Mouse (Mus musculus) limb, embryonic 13.5 days (tissue): ENCODE data around the gene Ccl26. TPM values are rescaled to one million over a fixed set of nuclear protein-coding genes. Genes with fewer than 3 reads are reported as not detected.
"Not testable (repeated sequence)": the region's sequence is repeated elsewhere in the genome, so short reads cannot be mapped to it uniquely, and the experiment has no call there.

Experiments used
- ATAC-seq: fragments of 200-750 bp; cut with Nextera tagmentation; 2 replicates; pipeline ENCODE4 v1.8.0; 2017; ENCODE audit warnings: low read depth, moderate number of reproducible peaks, moderate TSS enrichment; ENCODE audit not compliant: low FRiP score
- H3K27ac ChIP-seq: fragments of 300-500 bp; sonication (generic); 2 replicates; pipeline ENCODE4 v1.5.1; 2015; ENCODE audit warnings: inconsistent platforms, mild to moderate bottlenecking, moderate library complexity
- H3K27me3 ChIP-seq: fragments of 300-500 bp; sonication (generic); 2 replicates; pipeline ENCODE4 v1.6.1; 2015; ENCODE audit warnings: mild to moderate bottlenecking, inconsistent platforms
- H3K36me3 ChIP-seq: fragments of 300-500 bp; sonication (generic); 2 replicates; pipeline ENCODE4 v1.6.1; 2015; ENCODE audit warnings: inconsistent platforms, mild to moderate bottlenecking, moderate library complexity
- H3K4me1 ChIP-seq: fragments of 300-500 bp; sonication (generic); 2 replicates; pipeline ENCODE4 v1.6.1; 2015; ENCODE audit warnings: inconsistent platforms
- H3K4me2 ChIP-seq: fragments of 300-500 bp; sonication (generic); replicated peaks from 2 replicates; pipeline ENCODE4 v1.6.1; 2015; ENCODE audit warnings: inconsistent platforms, mild to moderate bottlenecking, moderate library complexity
- H3K4me3 ChIP-seq: fragments of 300-500 bp; sonication (generic); 2 replicates; pipeline ENCODE4 v1.5.1; 2015; ENCODE audit warnings: moderate library complexity, mild to moderate bottlenecking, inconsistent platforms
- H3K9ac ChIP-seq: fragments of 300-500 bp; sonication (generic); 2 replicates; pipeline ENCODE4 v1.6.1; 2015; ENCODE audit warnings: mild to moderate bottlenecking, inconsistent platforms
- H3K9me3 ChIP-seq: fragments of 300-500 bp; sonication (generic); 2 replicates; pipeline ENCODE4 v1.6.1; 2016; ENCODE audit warnings: inconsistent platforms
- WGBS: fragments of 180-500 bp; shearing (Covaris S2); methylation state at CpG from one replicate; pipeline ENCODE4 v1.1.7; 2015; 5-methylcytosine and 5-hydroxymethylcytosine counted together
- polyA plus RNA-seq: library from polyadenylated mRNA; unstranded; fragments of >200 nt; fragmentation: Nextera tagmentation; extraction: Ambion mirVana; gene quantifications from 2 replicates; pipeline ENCODE4 v1.2.1, GENCODE M21; 2015

Ccl26 gene
- not detected in 2 replicates for polyA plus RNA-seq

DNA sequence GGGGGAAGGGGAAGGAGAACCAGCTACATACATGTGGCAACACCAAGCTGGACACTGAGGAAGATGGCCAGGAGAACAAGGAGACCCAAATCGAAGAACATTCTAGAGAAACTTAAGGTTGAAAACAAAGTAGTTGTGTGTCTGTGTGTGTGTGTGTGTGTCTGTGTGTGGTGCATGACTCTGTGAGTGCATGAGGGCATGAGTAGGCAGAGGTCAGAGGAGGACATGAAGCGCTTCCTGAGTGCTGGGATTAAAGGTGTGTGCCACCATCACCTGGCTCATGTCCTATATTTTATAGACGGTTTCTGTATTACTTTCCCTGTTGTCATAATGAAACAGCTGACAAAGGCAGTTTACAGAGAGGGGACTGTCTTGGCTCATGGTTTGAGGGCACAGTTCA, at the start of gene Ccl26:
TSS of gene Ccl26 (minus strand) at position 101 of the 400 bp plus-strand sequence.
- Histone ChIP-seq H3K27me3 (no peaks in the 10 kb centered on the region), H3K9ac (no peak within 1 kb of the TSS), H3K4me3 (no peak within 1 kb of the TSS), H3K36me3 (no peaks in the 10 kb centered on the region), H3K4me2 (no peak within 1 kb of the TSS), H3K4me1 (no peaks in the 10 kb centered on the region), H3K9me3 (no peaks in the 10 kb centered on the region), H3K27ac (no peak within 1 kb of the TSS)
- ATAC-seq = no peak
- 89% methylated on average over 3 of the region's 3 CpGs for WGBS

DNA sequence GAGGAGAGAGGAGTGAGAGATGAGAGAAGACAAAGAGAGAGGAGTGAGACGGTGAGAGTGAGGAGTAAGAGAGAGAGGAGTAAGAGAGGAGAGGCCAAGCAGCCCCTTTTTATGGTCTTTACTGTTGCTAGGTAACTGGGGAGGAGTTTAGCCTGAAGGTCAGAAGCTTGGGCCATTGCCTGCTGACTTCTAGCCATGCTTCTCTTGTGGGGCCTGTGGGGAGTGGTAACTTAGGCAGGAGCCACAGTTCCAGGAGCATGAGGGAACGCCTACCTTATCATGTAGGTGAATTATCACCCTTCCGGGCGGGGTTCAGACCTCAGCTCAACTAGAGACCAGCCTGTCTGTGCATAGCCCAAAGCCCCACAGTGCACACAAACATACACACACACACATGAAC, 46.4 kb upstream of the Ccl26 start:
- H3K36me3 ChIP-seq = no peaks in the 10 kb centered on the region
- H3K27me3 ChIP-seq = no peaks in the 10 kb centered on the region
- no peaks in the 10 kb centered on the region for H3K4me1 ChIP-seq
- H3K27ac ChIP-seq = no peak overlapping the region
- no peak overlapping the region for H3K4me2 ChIP-seq
- H3K9ac ChIP-seq = no peak overlapping the region
- H3K9me3 ChIP-seq = peaks cover 9% of the 10 kb centered on the region; the same call in 1 of the 2 replicates
- 77% methylated on average over 4 of the region's 4 CpGs for WGBS
- ATAC-seq = no peak
- no peak overlapping the region for H3K4me3 ChIP-seq

DNA sequence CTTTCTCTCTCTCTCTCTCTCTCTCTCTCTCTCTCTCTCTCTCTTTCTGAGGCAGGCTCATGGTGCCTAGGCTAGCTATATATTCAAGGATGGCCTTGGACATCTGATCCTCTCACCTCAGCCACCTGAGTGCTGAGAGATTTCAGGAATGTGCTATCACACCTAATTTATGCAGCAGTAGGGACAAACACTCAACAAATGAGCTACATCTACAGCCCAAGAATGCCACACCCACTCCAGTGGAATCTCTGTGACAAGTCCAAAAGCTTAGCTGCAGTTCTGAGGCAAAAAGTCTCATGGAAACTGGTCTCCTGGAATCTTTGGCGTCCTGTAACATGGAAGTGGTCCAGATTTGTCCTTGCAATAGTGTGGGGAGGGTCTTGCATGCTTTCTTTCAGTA, 44.2 kb upstream of the Ccl26 start:
- Histone ChIP-seq H3K36me3 (no peaks in the 10 kb centered on the region), H3K27ac (no peak overlapping the region), H3K9me3 (peaks cover 15% of the 10 kb centered on the region), H3K4me3 (no peak overlapping the region), H3K27me3 (no peaks in the 10 kb centered on the region), H3K4me1 (no peaks in the 10 kb centered on the region), H3K4me2 (no peak overlapping the region), H3K9ac (no peak overlapping the region)
- no peak for ATAC-seq
- 44% methylated on average over 1 of the region's 1 CpGs for WGBS

DNA sequence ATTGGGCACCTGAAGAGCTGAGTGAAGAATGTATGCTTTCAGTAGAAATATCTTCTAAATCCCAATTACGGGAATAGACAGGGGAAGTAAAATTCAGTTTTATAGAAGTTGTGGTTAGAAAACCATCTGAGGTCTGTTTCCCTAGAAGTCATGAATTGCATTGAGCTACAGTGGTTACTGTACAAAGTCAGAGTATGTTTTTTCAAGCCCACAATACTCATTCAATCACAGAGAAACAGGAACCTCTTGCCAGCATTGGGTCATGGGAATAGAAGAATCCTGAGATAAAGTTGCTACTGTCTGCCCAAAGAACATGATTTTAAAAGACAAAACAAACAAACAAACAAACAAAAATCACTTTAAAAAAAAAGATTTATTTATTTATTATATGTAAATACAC, 43.3 kb upstream of the Ccl26 start:
- H3K9ac ChIP-seq, ATAC-seq, H3K27ac ChIP-seq, H3K36me3 ChIP-seq, H3K4me3 ChIP-seq, H3K27me3 ChIP-seq, H3K4me2 ChIP-seq, H3K4me1 ChIP-seq: not testable (repeated sequence)
- peaks cover 14% of the 10 kb centered on the region for H3K9me3 ChIP-seq
- no CpG with 5 or more reads among the region's 1 CpGs for WGBS

DNA sequence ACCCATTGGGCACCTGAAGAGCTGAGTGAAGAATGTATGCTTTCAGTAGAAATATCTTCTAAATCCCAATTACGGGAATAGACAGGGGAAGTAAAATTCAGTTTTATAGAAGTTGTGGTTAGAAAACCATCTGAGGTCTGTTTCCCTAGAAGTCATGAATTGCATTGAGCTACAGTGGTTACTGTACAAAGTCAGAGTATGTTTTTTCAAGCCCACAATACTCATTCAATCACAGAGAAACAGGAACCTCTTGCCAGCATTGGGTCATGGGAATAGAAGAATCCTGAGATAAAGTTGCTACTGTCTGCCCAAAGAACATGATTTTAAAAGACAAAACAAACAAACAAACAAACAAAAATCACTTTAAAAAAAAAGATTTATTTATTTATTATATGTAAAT, 41.3 kb upstream of the Ccl26 start:
- H3K9ac ChIP-seq, H3K27ac ChIP-seq, H3K4me1 ChIP-seq, H3K4me2 ChIP-seq, H3K4me3 ChIP-seq, ATAC-seq, H3K36me3 ChIP-seq, H3K27me3 ChIP-seq: not testable (repeated sequence)
- H3K9me3 ChIP-seq = peaks cover 14% of the 10 kb centered on the region
- WGBS = no CpG with 5 or more reads among the region's 1 CpGs

DNA sequence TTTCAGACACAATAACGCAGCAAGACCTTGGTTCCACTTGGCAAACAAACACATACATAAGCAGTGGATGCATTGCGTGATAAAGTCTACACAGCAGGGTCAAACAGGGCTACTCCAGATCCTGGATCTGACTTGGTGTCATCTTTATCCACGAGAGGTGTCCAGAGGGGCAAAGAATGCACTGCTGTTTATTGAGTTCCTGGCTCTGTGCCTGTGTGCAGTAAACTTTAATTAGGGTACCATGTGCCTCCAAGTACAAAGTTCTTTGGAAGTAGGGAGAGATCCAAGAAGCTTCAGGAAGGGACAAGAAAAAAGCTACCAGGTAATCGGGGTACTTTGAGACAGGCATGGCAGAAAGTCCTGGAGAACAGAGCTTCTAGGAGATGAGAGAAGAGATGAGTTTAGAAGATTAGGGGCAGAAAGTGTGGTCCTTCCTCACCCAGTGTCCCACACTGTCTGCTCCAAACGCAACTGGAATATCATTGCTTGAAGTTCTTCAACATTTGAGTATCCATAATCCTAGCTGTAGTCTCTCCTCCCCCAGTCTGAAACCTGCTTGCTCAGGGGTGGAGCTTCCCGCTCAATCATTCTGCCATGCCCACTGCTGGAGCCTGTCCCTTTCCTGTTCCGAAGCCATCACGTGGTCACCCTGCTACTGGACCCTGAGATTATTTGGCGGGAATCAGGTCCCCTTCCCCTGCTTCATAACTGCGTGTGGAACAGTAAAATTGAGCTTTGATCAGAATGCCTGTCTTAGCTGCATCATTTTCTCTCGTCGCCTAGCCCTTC, 26.8 kb upstream of the Ccl26 start:
- no peak for ATAC-seq
- 79% methylated on average over 12 of the region's 12 CpGs for WGBS
- Histone ChIP-seq H3K4me2 (no peak overlapping the region), H3K27me3 (no peaks in the 10 kb centered on the region), H3K36me3 (no peaks in the 10 kb centered on the region), H3K9ac (no peak overlapping the region), H3K9me3 (peaks cover 15% of the 10 kb centered on the region; the same call in 1 of the 2 replicates), H3K4me1 (no peaks in the 10 kb centered on the region), H3K4me3 (no peak overlapping the region), H3K27ac (no peak overlapping the region)

DNA sequence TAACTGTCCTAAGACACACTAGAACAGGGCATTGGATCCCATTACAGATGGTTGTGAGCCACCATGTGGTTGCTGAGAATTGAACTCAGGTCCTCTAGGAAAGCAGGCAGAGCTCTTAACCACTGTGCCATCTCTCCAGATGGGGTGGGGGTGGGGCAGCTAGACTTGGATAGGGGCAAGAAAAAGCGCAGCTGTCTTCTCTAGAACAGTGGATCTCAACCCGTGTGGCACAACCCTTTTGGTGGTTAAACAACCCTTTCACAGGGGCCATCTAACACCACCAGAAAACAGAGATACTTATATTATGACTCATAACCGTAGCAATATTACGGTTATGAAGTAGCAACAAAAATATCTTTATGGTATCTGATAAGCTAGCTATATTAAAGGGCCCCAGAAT, 24.4 kb upstream of the Ccl26 start:
- Histone ChIP-seq H3K27ac (no peak overlapping the region), H3K36me3 (no peaks in the 10 kb centered on the region), H3K27me3 (no peaks in the 10 kb centered on the region), H3K4me1 (no peaks in the 10 kb centered on the region), H3K9me3 (peaks cover 15% of the 10 kb centered on the region; the same call in 1 of the 2 replicates), H3K9ac (no peak overlapping the region), H3K4me2 (no peak overlapping the region), H3K4me3 (no peak overlapping the region)
- no peak for ATAC-seq
- WGBS = 87% methylated on average over 4 of the region's 4 CpGs

DNA sequence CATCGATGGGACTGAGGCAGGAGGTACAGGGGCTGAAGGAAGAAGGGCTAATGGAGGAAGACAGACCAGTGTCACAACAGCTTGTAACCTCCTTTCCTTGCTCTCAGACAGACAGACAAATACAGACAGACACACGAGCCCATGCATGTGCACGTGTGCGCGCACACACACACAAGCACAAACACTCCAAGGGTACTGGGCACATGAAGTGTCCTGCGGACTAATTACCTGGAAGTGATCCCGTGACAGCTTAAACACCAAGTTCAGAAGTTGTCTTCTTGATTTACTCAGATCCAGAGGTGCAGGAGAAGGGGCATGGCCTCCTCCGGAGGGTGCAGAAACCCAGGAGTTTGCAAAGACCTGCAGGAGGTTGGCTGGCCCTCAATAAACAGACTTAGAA, 22.3 kb upstream of the Ccl26 start:
- WGBS = 86% methylated on average over 8 of the region's 8 CpGs
- no peak for ATAC-seq

DNA sequence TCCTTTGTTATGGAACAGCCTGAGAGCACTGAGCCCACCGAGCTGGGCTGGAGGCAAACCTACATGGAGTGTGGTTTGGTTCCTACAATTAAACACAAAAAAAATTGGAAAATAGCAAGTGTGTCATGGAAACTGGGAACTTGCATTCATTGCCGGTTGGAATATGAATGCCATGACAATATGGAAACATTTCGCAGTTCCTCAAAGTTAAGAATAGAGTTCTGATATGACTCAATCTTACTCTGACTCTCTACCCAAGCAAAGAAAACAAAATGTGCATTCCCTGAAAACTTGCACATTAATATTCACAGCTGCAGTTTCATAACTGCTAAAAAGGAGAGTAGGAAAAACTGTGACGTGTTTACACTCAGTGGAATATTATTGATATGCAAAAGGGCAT, 19.0 kb upstream of the Ccl26 start:
- Histone ChIP-seq H3K4me2 (no peak overlapping the region), H3K9ac (no peak overlapping the region), H3K27me3 (no peaks in the 10 kb centered on the region), H3K9me3 (peaks cover 4% of the 10 kb centered on the region; the same call in 1 of the 2 replicates), H3K4me3 (no peak overlapping the region), H3K4me1 (no peaks in the 10 kb centered on the region), H3K27ac (no peak overlapping the region), H3K36me3 (no peaks in the 10 kb centered on the region)
- WGBS = 86% methylated on average over 4 of the region's 4 CpGs
- no peak for ATAC-seq

More for the DNA sequence above, 22.3 kb upstream of the Ccl26 start:
- Histone ChIP-seq H3K27me3 (no peaks in the 10 kb centered on the region), H3K9ac (no peak overlapping the region), H3K36me3 (no peaks in the 10 kb centered on the region), H3K4me3 (no peak overlapping the region), H3K4me2 (no peak overlapping the region), H3K4me1 (no peaks in the 10 kb centered on the region), H3K27ac (no peak overlapping the region), H3K9me3 (peaks cover 4% of the 10 kb centered on the region; the same call in 1 of the 2 replicates)

DNA sequence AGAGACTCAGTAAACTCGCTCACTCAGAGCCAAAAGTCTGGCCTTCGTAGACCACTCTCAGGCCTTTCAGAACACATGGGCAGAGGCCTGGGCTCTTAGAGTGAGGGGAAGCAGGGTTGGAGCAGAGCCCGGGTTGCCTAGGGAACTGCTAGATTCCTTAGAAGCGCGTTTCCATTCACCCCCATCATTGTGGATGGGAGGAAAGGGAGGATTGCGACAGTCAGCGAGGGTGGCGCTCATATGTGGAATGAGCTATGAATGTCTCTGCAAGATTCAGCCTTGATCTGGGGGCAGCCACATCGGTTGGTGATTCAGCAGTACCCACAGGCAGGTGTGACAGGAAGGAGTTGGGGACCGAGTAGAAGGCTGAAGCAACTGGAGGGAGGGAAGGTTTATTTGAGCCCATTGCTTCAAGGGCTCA, 16.0 kb upstream of the Ccl26 start:
- H3K9me3 ChIP-seq = peaks cover 4% of the 10 kb centered on the region; the same call in 1 of the 2 replicates
- H3K4me1 ChIP-seq = no peaks in the 10 kb centered on the region
- H3K36me3 ChIP-seq = no peaks in the 10 kb centered on the region
- ATAC-seq = no peak
- WGBS = 86% methylated on average over 10 of the region's 10 CpGs
- H3K9ac ChIP-seq = no peak overlapping the region
- H3K4me2 ChIP-seq = no peak overlapping the region
- no peaks in the 10 kb centered on the region for H3K27me3 ChIP-seq
- no peak overlapping the region for H3K4me3 ChIP-seq
- no peak overlapping the region for H3K27ac ChIP-seq

DNA sequence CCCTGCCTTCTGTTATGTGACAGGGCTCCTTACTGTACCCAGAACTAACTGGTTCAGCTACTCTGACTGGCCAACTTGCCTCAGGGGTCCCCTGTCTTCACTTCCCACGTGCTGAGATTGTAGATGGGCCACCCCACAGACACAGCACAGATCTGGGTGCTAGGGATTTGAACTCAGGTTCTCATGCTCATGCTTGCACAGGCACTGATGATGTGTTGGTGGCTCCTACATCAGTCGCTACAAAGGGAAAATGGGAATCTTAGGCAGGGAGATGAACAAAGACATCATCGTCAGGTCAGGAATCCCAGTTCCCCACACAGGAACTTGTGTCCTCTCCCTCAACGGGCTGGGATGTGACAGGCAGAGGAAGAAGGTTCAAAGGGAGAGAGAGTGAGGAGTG, 12.7 kb upstream of the Ccl26 start:
- Histone ChIP-seq H3K4me1 (no peaks in the 10 kb centered on the region), H3K9ac (no peak overlapping the region), H3K9me3 (peaks cover 4% of the 10 kb centered on the region; the same call in 1 of the 2 replicates), H3K4me3 (no peak overlapping the region), H3K36me3 (no peaks in the 10 kb centered on the region), H3K4me2 (no peak overlapping the region), H3K27ac (no peak overlapping the region), H3K27me3 (0 out of 2 replicates have a peak, but pooled peaks cover 2% of the 10 kb centered on the region)
- 58% methylated on average over 4 of the region's 4 CpGs for WGBS
- no peak for ATAC-seq

DNA sequence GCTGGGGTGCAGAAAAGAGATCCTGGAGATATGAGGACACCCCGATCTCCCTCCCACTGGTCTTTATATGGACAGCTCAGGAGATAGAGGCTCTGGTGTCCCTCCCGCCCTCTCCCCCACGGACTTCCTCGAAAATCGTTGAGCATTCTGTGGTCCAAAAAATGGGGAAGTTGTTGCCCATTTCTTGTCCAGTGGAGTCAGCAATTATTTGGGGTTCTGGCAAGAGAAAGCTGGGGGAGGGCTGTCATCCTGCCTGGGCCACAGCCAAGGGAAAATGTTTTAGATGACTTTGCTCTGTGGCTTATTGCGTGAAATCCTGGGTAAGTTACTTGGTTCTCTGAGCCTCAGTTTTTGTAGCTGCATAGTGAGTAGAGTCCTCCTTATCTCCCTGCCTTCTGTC, 9.6 kb upstream of the Ccl26 start, which contains the start of gene Ccl24:
TSS of gene Ccl24 (minus strand) at position 44 of the 400 bp plus-strand sequence.
- Histone ChIP-seq H3K27ac (no peak within 1 kb of the TSS), H3K9me3 (no peaks in the 10 kb centered on the region), H3K4me1 (no peaks in the 10 kb centered on the region), H3K27me3 (0 out of 2 replicates have a peak, but pooled peaks cover 3% of the 10 kb centered on the region), H3K4me3 (no peak within 1 kb of the TSS), H3K4me2 (no peak within 1 kb of the TSS), H3K9ac (no peak within 1 kb of the TSS), H3K36me3 (no peaks in the 10 kb centered on the region)
- 89% methylated on average over 6 of the region's 6 CpGs for WGBS
- ATAC-seq = no peak
